Mouse (Mus musculus): ENCODE data around the gene Cmbl. TPM values are rescaled to one million over a fixed set of nuclear protein-coding genes. Genes with fewer than 3 reads are reported as not detected.
A peak's percentile ranks its signal among the peaks of the same experiment; 100 is the strongest.

Cmbl gene
- polyA plus RNA-seq, 1 experiment = 17.1 TPM

GRCm38 (mm10) chr15:31536051-31536737 lies 29.0 kb upstream of the Cmbl start:
- Histone ChIP-seq H3K27me3 (ENCODE audit: control insufficient read depth, insufficient read depth, low read length) (no peaks in the 10 kb centered on the region), H3K4me3 (replicated peaks; ENCODE audit: insufficient read depth, low read depth, low read length) (no peak overlapping the region), H3K27ac (ENCODE audit: insufficient read depth, low read length) (no peak overlapping the region), H3K4me1 (ENCODE audit: control insufficient read depth, insufficient read depth, low read length) (0 out of 2 replicates have a peak, but pooled peaks cover 4% of the 10 kb centered on the region)
- peak in 1 of 2 experiments; percentile 33 for DNase-seq
- TF ChIP-seq CTCF (IDR thresholded peaks at IDR 0.05; ENCODE audit: borderline replicate concordance, insufficient read depth, low read depth, low read length) (no peak), POLR2A (IDR thresholded peaks at IDR 0.05; ENCODE audit: borderline replicate concordance, insufficient read depth, low read length) (no peak)
- 10% methylated on average over 7 of the region's 7 CpGs for whole genome bisulfite sequencing

- DNase-seq = no peak
- H3K4me1 ChIP-seq (ENCODE audit: control insufficient read depth, insufficient read depth, low read length) = 0 out of 2 replicates have a peak, but pooled peaks cover 3% of the 10 kb centered on the region
- 96% methylated on average over 2 of the region's 2 CpGs for WGBS
Observed at GRCm38 (mm10) chr15:31537706-31538105, 27.5 kb upstream of the Cmbl start.

GRCm38 (mm10) chr15:31538346-31538745 lies 26.8 kb upstream of the Cmbl start:
- H3K27ac ChIP-seq (ENCODE audit: insufficient read depth, low read length) = no peak overlapping the region
- H3K4me1 ChIP-seq (ENCODE audit: control insufficient read depth, insufficient read depth, low read length) = 0 out of 2 replicates have a peak, but pooled peaks cover 3% of the 10 kb centered on the region
- DNase-seq = no peak
- no peak overlapping the region for H3K4me3 ChIP-seq (replicated peaks; ENCODE audit: insufficient read depth, low read depth, low read length)
- whole genome bisulfite sequencing = 96% methylated on average over 3 of the region's 3 CpGs
- TF ChIP-seq POLR2A (IDR thresholded peaks at IDR 0.05; ENCODE audit: borderline replicate concordance, insufficient read depth, low read length) = no peak
- TF ChIP-seq CTCF (IDR thresholded peaks at IDR 0.05; ENCODE audit: borderline replicate concordance, insufficient read depth, low read depth, low read length) = no peak
- H3K27me3 ChIP-seq (ENCODE audit: control insufficient read depth, insufficient read depth, low read length) = no peaks in the 10 kb centered on the region

More at GRCm38 (mm10) chr15:31537706-31538105, 27.5 kb upstream of the Cmbl start:
- TF ChIP-seq CTCF (IDR thresholded peaks at IDR 0.05; ENCODE audit: borderline replicate concordance, insufficient read depth, low read depth, low read length) = no peak
- no peak for TF ChIP-seq POLR2A (IDR thresholded peaks at IDR 0.05; ENCODE audit: borderline replicate concordance, insufficient read depth, low read length)
- no peak overlapping the region for H3K27ac ChIP-seq (ENCODE audit: insufficient read depth, low read length)
- H3K4me3 ChIP-seq (replicated peaks; ENCODE audit: insufficient read depth, low read depth, low read length) = no peak overlapping the region
- no peaks in the 10 kb centered on the region for H3K27me3 ChIP-seq (ENCODE audit: control insufficient read depth, insufficient read depth, low read length)

- no peak for TF ChIP-seq POLR2A (IDR thresholded peaks at IDR 0.05; ENCODE audit: borderline replicate concordance, insufficient read depth, low read length)
- TF ChIP-seq CTCF (IDR thresholded peaks at IDR 0.05; ENCODE audit: borderline replicate concordance, insufficient read depth, low read depth, low read length) = no peak
- no peak overlapping the region for H3K4me3 ChIP-seq (replicated peaks; ENCODE audit: insufficient read depth, low read depth, low read length)
- H3K27ac ChIP-seq (ENCODE audit: insufficient read depth, low read length) = no peak overlapping the region
- 59% methylated on average over 9 of the region's 9 CpGs for WGBS
- no peaks in the 10 kb centered on the region for H3K27me3 ChIP-seq (ENCODE audit: control insufficient read depth, insufficient read depth, low read length)
- no peak for DNase-seq
- 0 out of 2 replicates have a peak, but pooled peaks cover 3% of the 10 kb centered on the region for H3K4me1 ChIP-seq (ENCODE audit: control insufficient read depth, insufficient read depth, low read length)
Observed at GRCm38 (mm10) chr15:31539643-31540512, 25.3 kb upstream of the Cmbl start.

GRCm38 (mm10) chr15:31540513-31540802 lies 24.7 kb upstream of the Cmbl start:
- Histone ChIP-seq H3K27me3 (ENCODE audit: control insufficient read depth, insufficient read depth, low read length) (no peaks in the 10 kb centered on the region), H3K4me1 (ENCODE audit: control insufficient read depth, insufficient read depth, low read length) (0 out of 2 replicates have a peak, but pooled peaks cover 3% of the 10 kb centered on the region), H3K27ac (ENCODE audit: insufficient read depth, low read length) (no peak overlapping the region), H3K4me3 (replicated peaks; ENCODE audit: insufficient read depth, low read depth, low read length) (no peak overlapping the region)
- no peak for DNase-seq
- no peak for TF ChIP-seq POLR2A (IDR thresholded peaks at IDR 0.05; ENCODE audit: borderline replicate concordance, insufficient read depth, low read length)
- no peak for TF ChIP-seq CTCF (IDR thresholded peaks at IDR 0.05; ENCODE audit: borderline replicate concordance, insufficient read depth, low read depth, low read length)
- WGBS = 11% methylated on average over 1 of the region's 1 CpGs

- no peak for DNase-seq
- Histone ChIP-seq H3K4me3 (replicated peaks; ENCODE audit: insufficient read depth, low read depth, low read length) (no peak overlapping the region), H3K27ac (ENCODE audit: insufficient read depth, low read length) (no peak overlapping the region), H3K27me3 (ENCODE audit: control insufficient read depth, insufficient read depth, low read length) (no peaks in the 10 kb centered on the region), H3K4me1 (ENCODE audit: control insufficient read depth, insufficient read depth, low read length) (0 out of 2 replicates have a peak, but pooled peaks cover 3% of the 10 kb centered on the region)
- 29% methylated on average over 10 of the region's 10 CpGs for WGBS
- TF ChIP-seq CTCF (IDR thresholded peaks at IDR 0.05; ENCODE audit: borderline replicate concordance, insufficient read depth, low read depth, low read length) (no peak), POLR2A (IDR thresholded peaks at IDR 0.05; ENCODE audit: borderline replicate concordance, insufficient read depth, low read length) (no peak)
Observed at GRCm38 (mm10) chr15:31542013-31542958, 22.9 kb upstream of the Cmbl start.

GRCm38 (mm10) chr15:31543246-31543645 lies 21.9 kb upstream of the Cmbl start:
- no peak overlapping the region for H3K4me3 ChIP-seq (replicated peaks; ENCODE audit: insufficient read depth, low read depth, low read length)
- H3K27me3 ChIP-seq (ENCODE audit: control insufficient read depth, insufficient read depth, low read length) = no peaks in the 10 kb centered on the region
- TF ChIP-seq CTCF (IDR thresholded peaks at IDR 0.05; ENCODE audit: borderline replicate concordance, insufficient read depth, low read depth, low read length) = no peak
- TF ChIP-seq POLR2A (IDR thresholded peaks at IDR 0.05; ENCODE audit: borderline replicate concordance, insufficient read depth, low read length) = no peak
- 0 out of 2 replicates have a peak, but pooled peaks cover 3% of the 10 kb centered on the region for H3K4me1 ChIP-seq (ENCODE audit: control insufficient read depth, insufficient read depth, low read length)
- no peak for DNase-seq
- no peak overlapping the region for H3K27ac ChIP-seq (ENCODE audit: insufficient read depth, low read length)
- 43% methylated on average over 3 of the region's 3 CpGs for WGBS

Measured in cerebellum, adult 2 months (tissue).